In genomic region chr9:111550963-111551321, GRCm38 (mm10) we compare ENCODE assay signal across 16 mouse cellular contexts.
"Had no signal": no experiment of that assay in that cellular context is flagged by ENCODE, and none has a peak within 500 bp of the region (broad histone marks: within the 10 kb centered on the region; RNA-seq: fewer than 3 reads in every experiment).

No protein-coding gene starts in this region.

- H3K36me3 ChIP-seq: limb, embryonic 12.5 days; limb, embryonic 15.5 days; midbrain, embryonic 12.5 days; midbrain, embryonic 15.5 days; neural tube, embryonic 12.5 days; neural tube, embryonic 15.5 days had no signal

- DNase-seq: right cerebral cortex, adult 18-20 months; right cerebral cortex, postnatal 25 days had no signal

- H3K27ac ChIP-seq: hindbrain, postnatal 0 days; limb, embryonic 12.5 days; limb, embryonic 15.5 days; liver, embryonic 14.5 days; macrophage; midbrain, embryonic 12.5 days; midbrain, embryonic 15.5 days; neural tube, embryonic 12.5 days; neural tube, embryonic 15.5 days had no signal

- H3K4me3 ChIP-seq: limb, embryonic 12.5 days; limb, embryonic 15.5 days; midbrain, embryonic 12.5 days; midbrain, embryonic 15.5 days; neural tube, embryonic 12.5 days; neural tube, embryonic 15.5 days had no signal

- H3K4me2 ChIP-seq: limb, embryonic 12.5 days; limb, embryonic 15.5 days; liver, embryonic 11.5 days; lung, embryonic 14.5 days; midbrain, embryonic 12.5 days; midbrain, embryonic 15.5 days; neural tube, embryonic 12.5 days; neural tube, embryonic 15.5 days had no signal

- H3K27me3 ChIP-seq: limb, embryonic 12.5 days; limb, embryonic 15.5 days; midbrain, embryonic 12.5 days; midbrain, embryonic 15.5 days; neural tube, embryonic 12.5 days; neural tube, embryonic 15.5 days had no signal

- H3K4me1 ChIP-seq: midbrain, embryonic 12.5 days; midbrain, embryonic 15.5 days had no signal

- ATAC-seq: hindbrain, postnatal 0 days; inflammation-experienced regulatory T-cells, adult 6 months; liver, postnatal 0 days; lung, postnatal 0 days; midbrain, embryonic 15.5 days had no signal

- H3K9ac ChIP-seq: limb, embryonic 12.5 days; limb, embryonic 15.5 days; liver, embryonic 14.5 days; liver, postnatal 0 days; lung, embryonic 14.5 days; midbrain, embryonic 12.5 days; midbrain, embryonic 15.5 days; neural tube, embryonic 12.5 days; neural tube, embryonic 15.5 days had no signal

- H3K9me3 ChIP-seq: limb, embryonic 12.5 days; limb, embryonic 15.5 days; midbrain, embryonic 12.5 days; midbrain, embryonic 15.5 days; neural tube, embryonic 12.5 days; neural tube, embryonic 15.5 days had no signal
